Mouse (Mus musculus): ENCODE measurements around the gene Enox1.
"Not testable (repeated sequence)": the region's sequence is repeated elsewhere in the genome, so short reads cannot be mapped to it uniquely, and the experiment has no call there.

Gene Enox1

GRCm38 (mm10) chr14:77518017-77518416 lies 361.5 kb downstream of the Enox1 start:
- DNase-seq (ENCODE audit: low spot score in 2 of 2): no peak

DNA sequence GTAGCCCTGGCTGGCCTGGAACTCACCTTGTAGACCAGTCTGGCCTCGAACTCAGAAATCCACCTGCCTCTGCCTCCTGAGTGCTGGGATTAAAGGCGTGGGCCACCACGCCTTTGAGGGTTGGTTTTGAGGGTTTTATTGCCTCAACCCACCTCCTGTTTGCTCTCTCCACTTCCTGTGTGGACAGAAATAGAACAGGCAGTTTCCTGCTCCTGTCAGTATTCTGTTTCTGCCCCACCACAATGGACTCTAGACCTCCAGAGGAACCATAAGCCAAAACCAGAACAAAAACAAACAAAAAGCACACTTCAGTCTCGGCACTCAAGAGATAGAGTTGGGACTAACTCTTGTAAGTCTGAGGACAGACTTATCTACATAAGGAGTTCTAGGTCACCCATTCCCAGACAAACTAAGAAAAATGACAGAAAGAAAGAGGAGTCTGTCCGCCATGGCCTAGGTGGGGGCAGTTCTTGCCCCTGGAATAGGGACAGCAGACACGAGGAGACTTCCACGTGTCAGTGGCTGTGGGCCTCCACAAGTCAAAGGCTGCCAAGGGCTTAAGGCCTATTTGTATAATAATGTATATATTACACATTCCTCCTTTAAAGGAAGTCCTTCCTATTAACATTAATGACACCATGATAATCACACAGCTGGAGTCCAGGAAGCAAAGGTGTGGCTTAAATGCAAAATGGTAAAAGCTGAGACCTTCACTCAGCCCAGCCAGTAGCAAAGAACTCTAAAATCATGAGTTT lies 362.6 kb downstream of the Enox1 start:
- no peak for DNase-seq (ENCODE audit: low spot score in 2 of 2)

DNA sequence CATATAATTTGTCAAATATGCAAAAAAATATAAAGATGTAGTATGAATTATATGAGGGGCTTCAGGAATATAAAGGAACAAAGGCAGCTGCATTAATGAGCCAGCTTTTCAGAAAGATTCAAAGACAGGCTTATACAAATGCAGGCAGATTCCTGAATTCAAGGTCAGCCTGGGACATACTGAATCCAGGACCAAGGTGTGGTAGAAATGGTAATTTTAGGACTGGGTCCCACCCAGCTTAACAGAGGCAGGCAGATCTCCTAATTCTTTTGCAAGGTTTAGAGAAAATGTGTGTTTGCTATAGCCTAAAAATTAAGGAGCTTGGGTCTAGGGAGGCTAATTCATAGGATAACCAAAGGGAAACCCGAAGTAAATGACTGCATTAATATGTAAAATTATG lies 363.1 kb downstream of the Enox1 start:
- DNase-seq (ENCODE audit: low spot score in 2 of 2): no peak

- no peak for DNase-seq (ENCODE audit: low spot score in 2 of 2)
These were observed 367.7 kb downstream of the Enox1 start for GRCm38 (mm10) chr14:77524303-77524702.

GRCm38 (mm10) chr14:77526262-77526661 lies 369.7 kb downstream of the Enox1 start:
- DNase-seq (ENCODE audit: low spot score in 2 of 2): no peak

GRCm38 (mm10) chr14:77529201-77529600 lies 372.6 kb downstream of the Enox1 start:
- DNase-seq (ENCODE audit: low spot score in 2 of 2): no peak

DNA sequence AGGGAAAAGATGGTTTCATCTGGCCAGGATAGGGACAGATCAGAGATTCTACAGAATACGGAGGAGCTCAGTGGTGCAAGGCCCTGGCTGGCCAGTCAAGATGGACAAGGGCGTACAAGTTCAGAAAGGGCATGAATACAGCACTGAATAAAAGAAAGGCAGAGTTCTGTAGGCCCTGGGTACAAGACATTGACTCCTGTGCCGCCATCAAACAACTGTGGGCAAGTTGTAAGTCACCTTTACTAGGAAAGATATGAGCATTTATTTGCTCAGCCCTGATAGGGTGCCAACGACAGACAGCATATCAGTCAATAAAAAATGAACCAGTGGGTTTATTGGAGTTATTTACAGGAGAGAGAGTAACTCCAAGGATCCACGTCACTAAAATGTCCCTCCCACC lies 373.1 kb downstream of the Enox1 start:
- DNase-seq (ENCODE audit: low spot score in 2 of 2): no peak

GRCm38 (mm10) chr14:77533638-77534037 lies 377.1 kb downstream of the Enox1 start:
- no peak for DNase-seq (ENCODE audit: low spot score in 2 of 2)

DNA sequence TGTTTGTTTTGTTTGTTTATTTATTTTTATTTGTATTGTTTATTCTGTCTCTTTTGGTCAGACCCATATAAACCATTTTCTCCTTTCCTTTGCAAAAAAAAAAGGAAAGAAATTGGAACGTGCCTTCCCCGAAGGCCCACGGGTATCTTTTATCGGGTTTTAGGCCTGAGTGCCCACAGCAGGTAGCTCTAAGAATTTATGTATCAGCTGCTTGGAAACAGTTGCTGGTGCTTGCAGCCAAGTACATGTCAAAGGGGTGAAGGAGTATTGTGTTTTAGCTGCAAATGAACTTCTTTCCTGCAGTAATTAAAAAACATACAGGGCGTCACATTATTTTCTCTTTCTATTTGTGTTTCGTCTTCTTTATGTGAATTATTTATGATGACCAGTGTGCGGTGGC lies 377.6 kb downstream of the Enox1 start:
- DNase-seq (ENCODE audit: low spot score in 2 of 2): no peak

DNA sequence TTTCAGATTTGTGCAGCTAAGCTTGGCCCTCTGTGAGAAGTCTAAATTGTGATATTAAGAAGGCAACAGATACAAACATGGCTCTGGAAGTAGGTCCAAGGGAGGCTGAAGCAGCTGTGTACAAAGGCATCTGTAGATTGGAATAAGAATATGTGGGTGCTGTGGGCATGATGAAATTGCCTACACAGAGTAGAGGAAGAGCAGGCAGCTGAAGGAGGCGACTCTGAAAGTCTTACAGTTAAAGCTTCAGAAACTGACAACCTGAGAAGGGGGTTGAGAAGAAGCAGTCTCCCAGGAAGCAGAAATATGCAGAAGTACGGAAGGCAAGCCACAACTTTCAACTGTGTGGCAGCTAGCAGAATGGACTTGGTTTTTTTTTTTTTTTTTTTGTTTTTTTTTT lies 380.0 kb downstream of the Enox1 start:
- no peak for DNase-seq (ENCODE audit: low spot score in 2 of 2)

DNA sequence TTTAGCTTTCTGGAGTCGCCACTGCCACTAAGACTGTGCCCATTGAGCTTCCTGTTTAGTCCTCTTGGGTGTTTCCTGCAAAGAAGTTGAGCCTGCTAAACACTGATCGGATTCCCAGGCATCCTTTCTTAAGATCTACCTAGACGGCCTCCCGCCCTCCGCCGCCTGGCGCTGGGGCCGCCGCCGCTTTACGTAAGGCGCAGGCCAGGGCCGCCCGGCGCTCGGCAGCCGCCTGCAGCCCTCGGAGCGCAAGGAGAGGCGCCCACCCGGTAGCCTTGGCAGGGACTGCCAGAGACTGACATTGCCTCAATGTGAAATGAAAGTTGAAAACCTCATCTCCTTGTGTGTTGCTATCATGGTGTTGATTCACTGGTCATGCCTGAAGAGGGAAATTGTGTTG lies 383.0 kb downstream of the Enox1 start:
- not testable (repeated sequence) for DNase-seq (ENCODE audit: low spot score in 2 of 2)

DNA sequence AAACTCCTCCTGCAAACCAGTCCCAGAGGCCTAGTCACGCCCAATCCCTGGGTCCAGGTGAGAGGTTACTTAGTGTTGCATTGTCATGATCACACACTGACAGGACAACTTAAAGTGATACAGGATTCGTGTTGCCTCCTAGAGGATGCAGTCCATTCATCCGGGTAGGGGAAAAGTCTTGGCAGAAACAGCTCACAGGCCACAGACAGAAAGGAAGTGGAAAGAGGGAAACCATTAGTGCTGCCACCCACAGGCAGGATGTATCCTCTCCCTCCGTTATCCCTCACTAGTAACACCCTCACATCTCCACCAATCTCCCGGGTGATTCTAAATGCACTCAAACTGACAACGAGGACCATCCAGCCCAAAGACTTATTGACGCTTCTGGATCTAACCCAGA lies 385.4 kb downstream of the Enox1 start:
- DNase-seq (ENCODE audit: low spot score in 2 of 2): no peak

DNA sequence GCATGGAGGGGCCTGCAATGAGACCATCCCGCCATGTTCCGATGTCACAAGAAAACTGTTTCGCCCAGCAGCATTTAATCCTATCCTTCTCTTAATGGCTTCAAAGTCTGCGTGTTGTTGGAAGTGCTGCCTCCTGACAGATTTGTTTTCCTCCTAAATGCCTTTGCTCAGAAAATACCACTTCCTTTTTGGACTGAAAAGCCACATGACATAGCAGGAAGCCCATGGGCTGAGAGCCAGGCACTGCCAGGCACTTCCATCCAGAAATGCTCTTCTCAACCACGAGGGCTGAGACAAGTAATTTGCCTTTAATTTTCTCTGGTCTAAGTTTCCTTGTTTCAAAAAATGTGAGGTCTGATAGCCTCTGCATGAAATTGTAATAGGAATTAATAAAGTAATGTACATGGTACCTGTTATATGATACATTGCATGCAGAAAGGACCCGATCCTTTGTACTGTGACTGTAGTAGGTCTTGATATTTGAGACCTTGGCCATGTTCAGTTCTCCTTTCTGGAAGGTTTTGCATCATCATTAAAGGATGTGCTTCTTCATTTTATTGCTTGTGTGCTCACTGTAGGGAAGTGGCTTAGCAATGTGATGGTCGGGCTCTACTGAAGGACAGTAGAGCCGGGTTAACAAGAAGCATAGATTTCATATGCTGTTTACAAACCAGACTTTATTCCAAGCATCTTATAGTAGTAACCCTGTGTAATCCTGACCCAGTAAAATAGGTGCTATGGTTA lies 390.1 kb downstream of the Enox1 start:
- no peak for DNase-seq (ENCODE audit: low spot score in 2 of 2)

DNA sequence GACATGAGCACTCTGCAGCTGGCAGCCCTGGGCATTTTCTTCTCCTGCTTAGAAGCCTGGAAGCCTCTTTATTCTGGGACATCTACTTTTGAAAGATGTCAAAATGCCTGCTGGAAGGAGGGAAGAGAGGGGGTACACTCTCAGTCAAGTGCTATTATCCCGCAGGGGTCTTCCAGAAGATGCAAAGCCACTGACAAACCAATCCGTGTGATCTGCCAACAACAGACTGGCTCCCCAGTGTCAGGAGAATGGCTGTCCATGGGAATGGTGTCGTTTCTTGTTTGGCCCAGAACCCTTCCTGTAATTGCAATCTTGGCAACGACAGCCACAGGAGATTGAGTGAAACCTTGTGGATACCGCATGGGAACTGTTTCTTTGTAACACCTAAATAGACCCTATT lies 390.8 kb downstream of the Enox1 start:
- DNase-seq (ENCODE audit: low spot score in 2 of 2): no peak

DNA sequence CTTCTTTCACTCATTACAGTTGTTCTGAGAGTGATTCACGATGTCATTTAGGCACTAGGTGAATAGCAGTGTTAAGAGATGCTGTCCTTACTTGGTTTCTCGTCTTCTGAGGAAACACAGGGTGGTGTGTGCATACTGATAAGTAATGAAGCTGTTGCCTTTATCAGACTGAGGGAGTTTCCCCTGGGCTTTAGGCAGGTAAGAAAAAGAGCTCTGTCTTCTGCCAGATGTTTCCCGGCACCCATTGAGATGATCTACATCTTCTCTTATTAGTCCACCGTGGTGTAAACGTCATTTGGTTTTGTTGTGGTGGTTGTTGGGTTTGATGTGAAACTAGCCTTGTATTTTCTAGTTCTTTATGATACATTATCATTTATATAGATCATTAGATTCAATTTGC lies 392.4 kb downstream of the Enox1 start:
- no peak for DNase-seq (ENCODE audit: low spot score in 2 of 2)

DNA sequence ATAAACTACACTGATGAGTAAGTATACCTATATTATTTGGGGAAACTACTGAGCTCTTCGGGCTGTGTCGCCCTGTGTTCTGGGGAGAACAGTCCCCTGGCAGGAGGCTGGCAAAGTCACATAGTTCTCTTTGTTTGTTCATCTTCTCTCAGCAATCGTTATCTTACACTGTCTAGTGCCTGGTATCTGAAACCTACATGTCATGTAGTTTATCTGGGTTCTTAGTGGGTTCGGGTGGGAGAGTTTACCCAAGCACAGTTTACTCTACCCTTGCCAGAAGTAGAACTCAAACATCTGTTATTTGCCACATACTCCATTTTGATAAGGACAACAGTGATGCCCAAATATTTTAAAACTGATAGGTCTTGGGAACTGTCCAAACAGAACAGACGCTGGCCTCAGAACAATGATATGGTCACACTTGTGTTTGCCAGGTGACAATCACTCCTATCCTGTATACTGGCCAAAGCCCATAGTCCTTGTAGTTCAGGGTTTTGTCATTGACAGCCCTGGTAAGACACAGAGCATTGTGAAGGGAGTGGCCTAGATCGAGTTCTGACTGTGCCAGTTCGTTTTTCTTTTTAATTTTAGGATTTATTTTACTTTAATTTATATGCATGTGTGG lies 401.0 kb downstream of the Enox1 start:
- DNase-seq (ENCODE audit: low spot score in 2 of 2): no peak

DNA sequence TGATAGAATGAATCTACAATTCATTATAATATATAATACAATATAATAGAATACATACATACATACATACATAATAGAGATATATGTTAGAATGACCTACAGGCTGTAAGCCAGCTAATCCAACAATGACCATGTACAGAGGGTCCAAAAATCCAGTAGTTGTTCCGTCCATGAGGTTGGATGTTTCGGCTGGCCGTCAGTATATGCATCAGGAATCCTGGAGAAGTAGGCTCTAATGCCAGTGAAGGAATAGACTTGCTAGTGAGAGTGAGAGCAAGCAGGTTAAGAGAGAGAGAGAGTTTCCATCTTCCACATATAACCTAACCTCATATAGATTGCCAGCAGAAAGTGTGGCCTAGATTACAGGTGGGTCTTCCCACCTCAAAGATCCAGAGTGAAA lies 402.3 kb downstream of the Enox1 start:
- no peak for DNase-seq (ENCODE audit: low spot score in 2 of 2)

DNA sequence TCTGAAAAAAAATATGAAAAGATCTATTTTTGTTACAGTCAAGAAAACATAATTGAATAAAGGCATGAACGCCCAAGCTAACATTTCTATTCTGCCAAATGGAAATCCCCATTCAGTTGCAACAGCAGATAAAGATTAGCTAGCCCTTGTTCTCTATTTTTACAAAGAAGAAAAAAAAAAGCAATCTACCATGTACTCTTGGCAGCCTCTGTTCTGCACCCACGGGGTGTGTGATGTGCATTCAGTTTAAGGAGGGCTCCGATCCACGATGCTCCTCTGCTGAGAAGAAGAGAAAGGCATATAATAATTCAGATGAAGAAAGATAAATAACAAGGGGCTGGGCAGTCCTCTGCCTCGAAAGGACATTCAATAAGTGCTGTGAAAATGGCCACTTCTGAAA lies 403.2 kb downstream of the Enox1 start:
- DNase-seq (ENCODE audit: low spot score in 2 of 2): no peak

DNA sequence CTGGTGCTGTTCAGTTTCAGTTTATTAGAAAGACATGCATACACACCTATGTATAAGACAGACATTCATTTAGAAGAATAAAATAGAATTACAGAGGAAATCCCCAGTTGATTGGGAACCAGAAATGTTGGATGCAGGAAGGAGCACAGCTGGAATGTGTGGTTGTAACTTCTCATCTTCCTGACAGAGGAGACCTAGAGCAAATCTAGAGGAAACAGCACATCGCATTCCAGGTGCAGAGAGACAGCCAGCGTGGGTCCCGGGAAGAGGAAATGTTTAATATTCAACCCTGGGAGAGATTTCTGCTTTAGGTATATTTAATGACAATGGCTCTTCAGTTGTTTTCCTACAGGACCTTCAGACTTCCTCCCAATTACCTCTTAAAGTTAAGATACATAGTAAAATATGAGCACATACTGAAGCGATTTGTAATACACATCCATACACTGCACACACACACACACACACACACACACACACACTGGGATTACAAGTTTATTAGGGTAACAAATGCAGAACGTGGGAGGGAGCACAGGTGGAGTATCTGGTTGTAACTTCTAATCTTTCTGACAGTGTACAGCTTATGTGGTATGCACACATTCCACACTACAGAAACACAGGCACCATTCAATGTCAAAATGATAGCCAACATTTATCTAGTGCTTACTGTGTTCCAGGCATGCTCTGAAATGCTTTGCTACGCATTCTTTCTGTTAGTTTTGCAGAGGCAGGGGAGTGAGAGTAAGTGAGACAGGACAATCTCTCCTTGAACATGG lies 405.4 kb downstream of the Enox1 start:
- DNase-seq (ENCODE audit: low spot score in 2 of 2): no peak

DNA sequence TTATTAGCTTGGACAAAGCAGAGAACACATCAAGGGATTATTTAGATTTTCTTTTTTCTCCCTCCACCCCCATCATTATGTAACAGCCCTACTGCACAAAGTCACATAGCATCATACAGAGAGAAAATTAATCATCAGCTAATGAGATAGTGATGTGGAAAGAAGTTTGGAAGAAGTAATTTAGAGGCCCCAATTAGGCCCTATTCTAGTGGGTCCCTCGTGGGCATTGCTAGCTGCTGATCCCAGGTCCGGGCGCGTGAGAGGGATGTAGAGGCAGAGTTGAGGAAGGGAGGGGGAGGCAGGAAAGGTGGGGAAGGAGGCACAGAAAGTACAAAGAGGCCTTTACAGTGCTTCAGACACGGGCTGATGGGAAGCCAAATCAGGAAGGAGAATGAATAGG lies 407.4 kb downstream of the Enox1 start:
- no peak for DNase-seq (ENCODE audit: low spot score in 2 of 2)

DNA sequence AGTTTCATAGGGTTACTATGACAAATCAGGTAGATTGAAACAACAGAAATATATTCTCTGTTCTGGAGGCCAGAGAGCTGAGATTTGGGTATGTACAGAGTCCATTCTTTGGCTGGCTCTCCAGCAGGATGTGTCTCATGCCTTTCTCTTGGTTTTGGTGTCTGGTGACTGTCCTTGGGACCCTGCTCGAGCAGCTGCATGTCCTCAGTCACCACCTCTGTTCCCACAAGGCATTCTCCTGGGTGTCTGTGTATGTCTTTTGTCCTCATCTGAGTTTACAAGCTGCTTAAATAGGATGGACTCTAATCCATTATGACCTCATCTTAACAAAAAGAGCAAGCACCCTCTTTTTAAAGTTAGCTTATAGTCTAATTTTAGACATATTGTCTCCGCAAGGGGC lies 410.6 kb downstream of the Enox1 start:
- no peak for DNase-seq (ENCODE audit: low spot score in 2 of 2)

DNA sequence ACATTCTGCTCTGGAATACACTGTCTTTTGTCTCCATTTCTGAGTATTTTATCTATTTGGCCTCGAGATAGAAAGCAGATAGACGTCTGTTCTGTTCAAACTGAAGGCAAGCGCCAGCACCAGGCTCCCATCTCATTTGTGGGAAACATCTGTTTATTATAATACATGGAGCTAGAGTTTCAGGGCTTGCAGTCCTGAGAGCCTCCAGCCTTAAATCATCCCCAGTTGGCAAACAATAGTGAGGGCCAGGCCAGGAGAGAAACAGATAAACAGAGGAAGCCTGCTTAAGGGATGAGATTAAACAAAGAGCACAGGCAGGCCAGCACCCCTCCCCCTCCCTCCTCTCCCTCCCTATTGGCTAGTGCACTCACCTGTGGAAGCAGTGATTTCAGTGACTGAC lies 417.9 kb downstream of the Enox1 start:
- peak in 1 of 2 experiments; percentile 19 for DNase-seq (ENCODE audit: low spot score in 2 of 2)

All from urinary bladder, postnatal 36 days (tissue).